Mouse (Mus musculus): ENCODE measurements at regions not wholly inside any gene's neighbourhood (a gene's known extent, or its start where the extent isn't known, plus 50 kb on each side); places are given as distances from the start of the nearest gene placed in this dataset.

GRCm38 (mm10) chr4:28298911-28299353 is 514.0 kb upstream of the Epha7 start:
- DNase-seq: no peak
- intact Hi-C loops (cut with DNase I): no loop called here

DNA sequence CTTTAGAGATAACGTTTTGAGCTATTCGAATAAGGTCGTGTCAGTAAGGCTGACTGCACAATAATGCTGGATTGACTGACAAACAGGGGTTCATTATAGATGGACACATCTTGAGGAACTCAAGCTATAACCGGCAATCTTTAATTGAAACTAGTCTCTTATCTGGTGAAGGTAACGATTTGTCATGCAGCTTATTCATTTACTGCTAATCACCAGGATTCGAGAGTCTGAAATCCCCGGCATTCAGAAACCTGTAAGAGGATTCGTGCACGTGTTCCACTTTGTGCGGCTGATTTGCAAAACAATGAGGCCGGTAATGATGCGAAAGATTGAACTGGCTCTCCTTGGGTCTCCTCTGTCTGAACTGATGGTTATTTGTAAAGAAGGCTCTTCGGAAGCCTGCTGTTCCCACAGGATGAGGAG is 512.9 kb upstream of the Epha7 start:
- no peak for DNase-seq
- intact Hi-C loops (cut with DNase I): no loop called here

DNA sequence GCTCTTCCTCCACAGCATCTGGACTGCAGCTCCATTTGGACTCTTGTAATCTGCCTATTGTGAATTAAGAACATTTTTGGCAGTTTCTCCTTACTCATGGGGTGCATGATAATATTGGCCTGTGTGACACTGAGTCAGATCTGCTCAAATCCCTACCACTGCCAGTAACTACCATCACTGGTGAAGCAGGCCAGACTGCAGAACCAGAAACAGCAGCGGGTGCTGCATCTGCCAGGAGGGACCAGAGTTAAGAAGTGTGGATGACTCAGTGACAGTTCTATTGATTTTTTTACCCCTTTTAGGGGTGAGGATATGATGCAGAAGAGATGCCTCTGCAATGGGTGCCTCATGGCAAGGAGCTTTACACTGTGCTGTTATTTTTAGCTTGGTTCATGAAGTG is 511.2 kb upstream of the Epha7 start:
- intact Hi-C loops (cut with DNase I): no loop called here
- peak; percentile 10 to 14 for DNase-seq

GRCm38 (mm10) chr4:28331036-28331435 is 481.9 kb upstream of the Epha7 start:
- intact Hi-C loops (cut with DNase I): no loop called here
- DNase-seq: no peak

GRCm38 (mm10) chr4:28364566-28364965 is 448.4 kb upstream of the Epha7 start:
- intact Hi-C loops (cut with DNase I): no loop called here
- DNase-seq: no peak

DNA sequence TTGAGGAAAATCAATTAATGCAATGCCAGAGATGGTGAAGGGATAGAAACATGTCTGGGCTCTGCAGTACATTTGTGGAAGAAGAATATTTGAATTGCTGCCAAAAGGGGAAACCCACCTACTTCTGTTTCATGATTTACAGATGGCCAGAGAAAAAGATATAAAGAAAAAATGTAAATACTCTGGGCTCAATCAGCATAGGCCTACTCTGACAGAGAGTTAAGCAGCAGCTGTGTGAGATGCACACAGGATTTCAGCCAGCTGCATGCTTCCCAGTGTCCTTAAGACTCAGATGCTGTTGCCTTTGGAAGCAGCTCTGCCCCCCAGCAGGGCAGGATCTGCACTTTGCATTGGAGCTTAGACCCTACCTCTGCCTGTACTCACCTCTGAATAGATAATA is 435.8 kb upstream of the Epha7 start:
- intact Hi-C loops (cut with DNase I): no loop called here

GRCm38 (mm10) chr4:28378661-28379060 is 434.3 kb upstream of the Epha7 start:
- intact Hi-C loops (cut with DNase I): no loop called here
- no peak for DNase-seq

More for the DNA sequence above, 435.8 kb upstream of the Epha7 start:
- no peak for DNase-seq

- no peak for DNase-seq
- intact Hi-C loops (cut with DNase I): no loop called here
These were observed 388.6 kb upstream of the Epha7 start for GRCm38 (mm10) chr4:28424341-28424740.

DNA sequence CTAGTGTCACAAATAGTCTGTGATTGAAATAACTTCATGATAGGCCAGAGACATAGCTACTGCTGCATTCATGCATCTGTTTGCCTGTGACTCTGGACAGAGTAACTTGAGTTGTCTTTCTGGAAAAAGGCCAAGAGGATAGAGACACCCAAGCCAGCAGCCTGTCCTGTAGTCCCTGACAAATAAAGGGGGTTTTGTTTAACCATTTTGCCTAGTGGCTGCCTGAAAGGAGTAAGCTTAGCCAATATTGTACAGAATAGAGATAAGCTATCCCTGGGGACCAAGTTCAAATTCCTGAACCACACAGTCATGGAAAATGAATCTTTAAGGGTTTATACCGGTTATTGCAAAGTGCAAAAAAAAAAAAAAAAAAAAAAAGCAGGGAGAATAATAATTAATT is 372.8 kb upstream of the Epha7 start:
- DNase-seq: peak; percentile 9 to 38
- intact Hi-C loops (cut with DNase I): no loop called here

- DNase-seq: no peak
- intact Hi-C loops (cut with DNase I): no loop called here
These were observed 359.8 kb upstream of the Epha7 start for GRCm38 (mm10) chr4:28453111-28453510.

DNA sequence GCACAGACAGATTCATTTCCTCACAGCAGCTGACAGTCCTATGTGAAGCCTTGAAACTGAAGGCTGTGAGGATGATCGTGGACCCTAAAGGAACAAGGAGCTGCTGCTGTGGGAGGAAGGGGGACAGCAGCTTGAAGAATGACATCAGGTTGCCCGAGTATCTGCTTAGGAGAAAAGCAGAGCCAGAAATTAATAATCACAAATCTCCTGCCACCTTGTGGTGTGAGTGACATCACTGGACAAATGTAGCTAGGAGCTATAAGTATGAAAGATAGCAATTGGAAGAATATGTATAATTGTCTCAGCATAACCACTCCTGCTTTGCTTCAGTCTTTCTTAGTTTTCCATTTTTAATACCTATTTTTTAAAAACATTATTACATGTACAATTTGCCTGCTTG is 356.6 kb upstream of the Epha7 start:
- DNase-seq: no peak
- intact Hi-C loops (cut with DNase I): no loop called here
